Mouse (Mus musculus) E14TG2a.4 (cell line): Measurements from ENCODE around the gene Cacna2d4.

Source experiments
- CTCF ChIP-seq: conservative IDR thresholded peaks from 2 replicates; pipeline ENCODE4 v1.5.1; 2014; ENCODE audit warnings: low read length
- NANOG ChIP-seq: IDR thresholded peaks from 2 replicates; pipeline ENCODE4 v1.6.1; 2014; ENCODE audit warnings: borderline replicate concordance, low read length, mixed read lengths
- POU5F1 ChIP-seq: IDR thresholded peaks from 2 replicates; pipeline ENCODE4 v1.6.1; 2014; ENCODE audit warnings: low read length, borderline replicate concordance

GRCm38 (mm10) chr6:119372237-119372636 lies 135.9 kb downstream of the Cacna2d4 start:
- no peak for TF ChIP-seq CTCF
- no peak for TF ChIP-seq POU5F1
- TF ChIP-seq NANOG, result no peak
